Mouse (Mus musculus): Measurements from ENCODE around the gene Mllt10.
"Not testable (repeated sequence)": the region's sequence is repeated elsewhere in the genome, so short reads cannot be mapped to it uniquely, and the experiment has no call there.

The Mllt10 gene

GRCm38 (mm10) chr2:18060396-18060795, 5.4 kb downstream of the Mllt10 start:
- in situ Hi-C loops (cut with MboI; ENCODE audit: low pct_unique_long_range_greater_than_20kb in 1 of 2, low sequenced_read_pairs in 2 of 2, unreplicated experiment in 1 of 2) = no loop called here

DNA sequence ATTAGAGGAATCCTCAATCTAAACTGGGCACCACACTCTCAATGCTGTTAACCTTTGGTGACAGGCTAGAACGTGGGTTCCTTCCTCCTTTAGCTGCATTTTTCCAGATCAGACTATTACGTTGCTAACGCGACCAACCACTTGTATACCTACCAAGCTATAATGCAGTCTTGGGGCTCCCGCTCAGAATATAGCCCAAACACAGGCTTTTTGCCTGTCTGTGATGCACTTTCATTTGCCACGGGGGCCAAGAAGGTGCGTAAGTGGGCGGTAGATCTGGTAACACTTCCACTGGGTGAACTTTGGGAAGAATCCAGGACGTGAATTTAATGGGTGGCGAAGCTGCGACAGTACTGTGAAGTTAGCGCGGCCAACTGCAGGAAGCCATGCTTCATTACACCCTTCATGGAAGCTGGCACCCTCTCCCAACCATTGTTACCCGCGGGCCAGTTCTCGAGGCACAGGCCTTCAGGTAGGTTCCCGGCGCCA, 8.8 kb downstream of the Mllt10 start:
- in situ Hi-C loops (cut with MboI; ENCODE audit: low pct_unique_long_range_greater_than_20kb in 1 of 2, low sequenced_read_pairs in 2 of 2, unreplicated experiment in 1 of 2) = no loop called here

GRCm38 (mm10) chr2:18064356-18064858, 9.4 kb downstream of the Mllt10 start:
- in situ Hi-C loops (cut with MboI; ENCODE audit: low pct_unique_long_range_greater_than_20kb in 1 of 2, low sequenced_read_pairs in 2 of 2, unreplicated experiment in 1 of 2) = no loop called here

DNA sequence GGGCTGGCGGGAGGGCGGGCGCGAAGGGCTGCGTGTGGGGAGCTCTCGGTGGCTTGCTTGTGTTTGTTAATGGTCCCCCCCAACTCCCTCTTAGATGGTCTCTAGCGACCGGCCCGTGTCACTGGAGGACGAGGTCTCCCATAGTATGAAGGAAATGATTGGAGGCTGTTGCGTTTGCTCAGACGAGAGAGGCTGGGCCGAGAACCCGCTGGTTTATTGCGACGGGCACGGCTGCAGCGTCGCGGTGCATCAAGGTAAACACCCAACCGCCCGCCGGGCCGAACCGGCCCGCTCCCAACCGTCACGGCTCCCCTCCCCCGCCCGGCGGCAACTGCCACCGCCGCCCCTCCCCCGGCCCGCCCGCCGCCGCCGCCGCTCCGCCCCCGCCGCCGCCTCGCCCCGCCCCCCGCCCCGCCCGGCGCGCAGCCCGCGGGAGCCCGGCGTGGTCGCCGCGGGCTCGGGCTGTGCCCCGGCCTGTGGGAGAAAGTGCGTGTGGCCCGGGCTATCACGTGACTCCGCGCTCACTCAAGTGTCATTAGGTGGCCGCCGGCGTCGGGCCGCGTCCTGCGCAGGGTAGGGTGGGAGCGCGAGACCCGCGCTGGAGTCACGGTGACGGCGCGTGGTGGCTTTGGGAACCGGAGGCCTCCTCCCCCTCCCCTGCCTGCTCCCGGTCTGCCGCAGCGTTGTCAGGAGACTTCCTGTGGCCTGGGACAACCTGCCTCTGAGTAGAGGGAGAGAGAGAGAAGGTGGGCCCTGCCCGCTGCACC, 10.1 kb downstream of the Mllt10 start:
- in situ Hi-C loops (cut with MboI; ENCODE audit: low pct_unique_long_range_greater_than_20kb in 1 of 2, low sequenced_read_pairs in 2 of 2, unreplicated experiment in 1 of 2) = no loop called here

DNA sequence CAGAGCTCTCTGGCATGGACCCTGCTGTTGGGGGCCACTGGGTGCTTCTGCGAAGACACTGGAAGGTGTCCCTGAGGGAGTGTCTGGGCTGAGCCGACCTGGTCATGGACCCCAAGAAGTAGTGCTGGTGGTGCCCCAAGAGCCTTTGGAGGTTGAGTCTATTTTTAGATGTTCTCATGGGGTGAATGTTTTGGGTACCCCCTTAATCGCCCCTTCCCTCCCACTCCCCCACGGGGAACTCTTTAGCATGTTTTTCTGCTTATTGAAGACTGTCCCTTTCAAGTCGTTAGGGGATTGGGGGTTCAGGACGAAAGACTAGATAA, 10.6 kb downstream of the Mllt10 start:
- in situ Hi-C loops (cut with MboI; ENCODE audit: low pct_unique_long_range_greater_than_20kb in 1 of 2, low sequenced_read_pairs in 2 of 2, unreplicated experiment in 1 of 2) = no loop called here

- in situ Hi-C loops (cut with MboI; ENCODE audit: low pct_unique_long_range_greater_than_20kb in 1 of 2, low sequenced_read_pairs in 2 of 2, unreplicated experiment in 1 of 2) = no loop called here
Measured at GRCm38 (mm10) chr2:18066436-18066835, 11.4 kb downstream of the Mllt10 start.

- in situ Hi-C loops (cut with MboI; ENCODE audit: low pct_unique_long_range_greater_than_20kb in 1 of 2, low sequenced_read_pairs in 2 of 2, unreplicated experiment in 1 of 2) = no loop called here
Measured at GRCm38 (mm10) chr2:18068071-18068796, 13.2 kb downstream of the Mllt10 start.

- in situ Hi-C loops (cut with MboI; ENCODE audit: low pct_unique_long_range_greater_than_20kb in 1 of 2, low sequenced_read_pairs in 2 of 2, unreplicated experiment in 1 of 2) = no loop called here
Measured at GRCm38 (mm10) chr2:18071947-18072346, 16.9 kb downstream of the Mllt10 start.

- in situ Hi-C loops (cut with MboI; ENCODE audit: low pct_unique_long_range_greater_than_20kb in 1 of 2, low sequenced_read_pairs in 2 of 2, unreplicated experiment in 1 of 2) = no loop called here
Measured at GRCm38 (mm10) chr2:18080182-18080860, 25.3 kb downstream of the Mllt10 start.

GRCm38 (mm10) chr2:18087695-18088094, 32.7 kb downstream of the Mllt10 start:
- in situ Hi-C loops (cut with MboI; ENCODE audit: low pct_unique_long_range_greater_than_20kb in 1 of 2, low sequenced_read_pairs in 2 of 2, unreplicated experiment in 1 of 2) = not testable (repeated sequence)

DNA sequence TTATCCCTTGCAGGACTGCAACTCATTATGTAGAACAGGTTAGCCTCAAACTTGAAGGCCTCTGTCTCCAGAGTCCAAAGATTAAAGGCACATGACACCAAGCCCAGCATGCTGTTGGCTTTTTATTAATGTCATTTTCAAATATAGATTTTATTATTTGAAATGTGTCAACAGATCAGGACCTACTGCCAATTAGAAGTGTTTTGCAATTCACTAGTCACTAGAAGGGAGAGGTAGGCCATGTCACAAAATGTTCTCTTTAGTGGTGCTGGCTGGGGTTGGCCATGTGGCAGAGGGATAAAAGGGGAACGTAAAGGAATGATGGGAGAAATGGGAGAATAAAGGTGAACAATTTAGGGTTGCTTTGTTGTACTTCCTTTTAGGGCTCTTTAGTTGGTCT, 38.8 kb downstream of the Mllt10 start:
- in situ Hi-C loops (cut with MboI; ENCODE audit: low pct_unique_long_range_greater_than_20kb in 1 of 2, low sequenced_read_pairs in 2 of 2, unreplicated experiment in 1 of 2) = no loop called here

GRCm38 (mm10) chr2:18094319-18094718, 39.3 kb downstream of the Mllt10 start:
- in situ Hi-C loops (cut with MboI; ENCODE audit: low pct_unique_long_range_greater_than_20kb in 1 of 2, low sequenced_read_pairs in 2 of 2, unreplicated experiment in 1 of 2) = no loop called here

DNA sequence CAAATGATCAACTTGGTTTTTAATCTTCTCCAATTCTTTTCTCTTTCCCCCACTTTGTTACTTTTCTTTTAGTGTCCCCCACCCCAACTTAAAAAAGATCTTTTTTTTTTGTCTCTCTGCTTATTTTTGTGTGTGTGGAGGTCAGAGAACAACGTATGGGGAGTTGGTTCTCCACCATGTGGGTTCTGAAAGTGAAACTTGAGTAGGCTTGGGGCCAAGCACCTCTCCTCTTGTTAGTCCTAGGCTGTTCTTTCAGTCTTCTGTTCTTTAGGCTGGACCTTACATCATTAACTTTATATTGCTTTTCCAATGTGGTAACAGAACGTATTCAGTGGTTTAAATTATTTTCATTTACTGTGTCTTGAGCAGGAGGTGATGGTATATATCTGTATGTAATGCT, 40.8 kb downstream of the Mllt10 start:
- in situ Hi-C loops (cut with MboI; ENCODE audit: low pct_unique_long_range_greater_than_20kb in 1 of 2, low sequenced_read_pairs in 2 of 2, unreplicated experiment in 1 of 2) = no loop called here

- in situ Hi-C loops (cut with MboI; ENCODE audit: low pct_unique_long_range_greater_than_20kb in 1 of 2, low sequenced_read_pairs in 2 of 2, unreplicated experiment in 1 of 2) = no loop called here
Measured at GRCm38 (mm10) chr2:18100914-18101313, 45.9 kb downstream of the Mllt10 start.

DNA sequence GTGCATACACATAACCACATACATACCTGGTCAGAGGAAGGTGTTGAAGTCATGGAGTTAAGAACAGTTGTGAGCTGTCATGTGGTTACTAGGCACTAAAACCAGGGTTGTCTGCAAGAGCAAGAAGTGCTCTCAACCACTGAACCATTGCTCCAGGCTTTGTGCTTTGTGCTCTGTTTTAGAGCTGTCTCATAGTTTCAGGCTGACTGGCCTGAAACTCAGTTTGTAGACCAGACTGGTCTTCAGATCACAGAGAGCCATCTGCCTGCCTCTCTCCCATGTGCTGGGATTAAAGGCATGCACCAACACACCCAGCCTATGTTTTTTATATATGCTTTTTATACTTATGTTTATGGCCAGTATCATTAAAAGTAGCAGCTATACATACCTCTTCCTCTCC, 52.5 kb downstream of the Mllt10 start:
- in situ Hi-C loops (cut with MboI; ENCODE audit: low pct_unique_long_range_greater_than_20kb in 1 of 2, low sequenced_read_pairs in 2 of 2, unreplicated experiment in 1 of 2) = no loop called here

GRCm38 (mm10) chr2:18108214-18108613, 53.2 kb downstream of the Mllt10 start:
- in situ Hi-C loops (cut with MboI; ENCODE audit: low pct_unique_long_range_greater_than_20kb in 1 of 2, low sequenced_read_pairs in 2 of 2, unreplicated experiment in 1 of 2) = no loop called here

DNA sequence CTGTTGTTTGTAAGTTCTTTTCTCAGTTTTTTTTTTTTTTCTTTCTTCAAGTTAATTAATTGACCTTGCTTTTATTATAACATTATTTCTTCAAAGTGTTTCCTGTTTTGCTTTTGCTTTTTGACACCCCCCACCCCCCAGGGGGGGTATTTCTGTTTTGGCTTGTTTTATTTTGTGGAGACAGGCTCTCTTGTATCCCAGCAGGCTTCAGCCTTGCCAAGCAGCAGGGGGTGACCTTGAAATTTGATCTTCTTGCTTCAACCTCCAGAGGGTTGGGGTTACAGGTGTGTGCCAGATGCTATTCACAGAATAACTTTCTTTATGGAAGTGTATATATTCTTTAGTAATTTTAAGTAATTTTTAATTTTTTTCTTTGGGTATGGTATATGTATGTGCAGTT, 56.4 kb downstream of the Mllt10 start:
- in situ Hi-C loops (cut with MboI; ENCODE audit: low pct_unique_long_range_greater_than_20kb in 1 of 2, low sequenced_read_pairs in 2 of 2, unreplicated experiment in 1 of 2) = no loop called here

DNA sequence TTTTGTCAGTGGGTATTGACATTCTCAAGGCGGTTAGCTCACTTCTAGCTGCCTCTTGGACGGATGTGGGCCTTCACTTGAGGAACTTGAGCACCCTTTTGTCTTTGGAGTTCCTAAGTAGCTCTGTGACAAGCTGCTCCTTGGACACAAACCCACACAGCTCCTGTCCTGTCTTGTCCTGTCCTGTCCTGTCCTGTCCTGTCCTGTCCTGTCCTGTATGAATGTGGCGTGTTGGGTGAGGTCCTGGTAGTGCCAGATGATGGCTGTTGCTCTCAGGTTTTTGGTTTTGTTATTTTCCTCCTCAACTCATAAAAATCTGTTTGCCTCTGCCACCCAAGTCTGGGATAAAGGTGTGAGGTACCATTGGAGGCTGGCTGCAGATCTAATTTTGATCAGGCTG, 61.4 kb downstream of the Mllt10 start:
- in situ Hi-C loops (cut with MboI; ENCODE audit: low pct_unique_long_range_greater_than_20kb in 1 of 2, low sequenced_read_pairs in 2 of 2, unreplicated experiment in 1 of 2) = no loop called here

- in situ Hi-C loops (cut with MboI; ENCODE audit: low pct_unique_long_range_greater_than_20kb in 1 of 2, low sequenced_read_pairs in 2 of 2, unreplicated experiment in 1 of 2) = no loop called here
Measured at GRCm38 (mm10) chr2:18138131-18138530, 83.1 kb downstream of the Mllt10 start.
